Mouse (Mus musculus) mesoderm, embryonic 11.5 days (tissue): ENCODE data around the gene Btbd35f10.
"Not testable (repeated sequence)": the region's sequence is repeated elsewhere in the genome, so short reads cannot be mapped to it uniquely, and the experiment has no call there.

Source experiments
- DNase-seq: peaks from one replicate; pipeline ENCODE4 v3.0.0-alpha.2; 2012; ENCODE audit warnings: low read depth, low spot score

The Btbd35f10 gene

DNA sequence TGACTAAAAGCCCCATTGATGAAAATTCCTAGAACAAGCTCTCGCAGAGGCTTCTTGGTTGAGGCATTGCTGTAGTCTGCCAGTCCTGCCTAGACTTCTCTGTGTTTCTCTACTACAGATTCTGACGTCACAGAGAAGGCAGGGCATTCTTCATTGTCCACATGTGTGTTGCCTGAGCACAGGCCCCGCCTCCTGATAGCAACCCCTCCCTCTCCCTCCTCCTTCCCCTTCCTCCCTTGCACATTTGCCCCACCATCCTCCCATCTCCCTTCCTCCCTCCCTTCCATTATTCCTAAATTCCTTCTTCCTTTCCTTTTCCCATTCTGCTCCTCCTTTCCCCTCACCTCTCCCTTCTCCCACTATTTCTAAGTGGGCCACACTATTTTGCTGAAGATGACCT, at the start of gene Btbd35f10:
Btbd35f10 (minus strand) TSS at position 101 of the 400 bp plus-strand sequence.
- not testable (repeated sequence) for DNase-seq
